Mouse (Mus musculus): Measurements from ENCODE around the gene Kbtbd7. TPM values are rescaled to one million over a fixed set of nuclear protein-coding genes. Genes with fewer than 3 reads are reported as not detected.

Gene Kbtbd7
- polyA plus RNA-seq (2015; fragmentation: Nextera tagmentation; extraction: Ambion mirVana), result 9.7 and 10.1 TPM in 2 replicates

DNA sequence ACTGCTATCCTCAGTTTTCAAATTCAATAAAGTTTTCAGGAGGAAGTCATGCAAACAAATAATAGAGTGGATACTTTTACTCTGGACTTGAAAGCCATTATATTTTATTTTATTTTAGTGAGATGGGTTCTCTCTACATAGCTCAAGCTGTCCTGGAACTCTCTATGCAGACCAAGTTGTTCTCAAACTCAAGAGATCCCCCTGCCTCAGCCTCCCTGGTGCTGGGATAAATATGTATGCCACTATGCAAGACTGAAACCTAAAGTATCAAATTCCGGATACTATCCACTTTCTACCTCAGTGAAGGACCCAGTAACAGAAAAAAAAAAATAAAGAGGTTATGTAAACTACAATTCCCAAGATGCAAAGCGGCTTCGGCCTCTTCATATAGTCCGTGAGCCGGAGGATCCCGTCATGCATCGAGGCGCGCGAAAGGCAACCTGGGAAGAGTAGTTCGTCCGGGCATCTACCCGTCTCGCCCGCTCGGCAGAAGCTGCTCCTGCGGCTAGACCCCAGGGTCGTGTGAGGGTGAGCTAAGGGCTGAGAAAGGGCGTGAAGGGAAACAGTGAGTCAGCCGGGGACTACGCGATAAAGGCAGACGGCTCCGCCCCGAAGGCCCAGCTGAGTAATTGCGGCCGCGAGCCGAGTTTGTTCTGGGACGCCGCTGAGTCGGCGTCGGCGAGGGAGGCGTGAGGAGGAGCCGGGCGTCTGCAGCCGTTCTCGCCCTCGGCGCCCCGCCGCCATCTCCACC is at the start of gene Kbtbd7:
Gene Kbtbd7, plus strand, starts transcription at position 533 of the 751 bp plus-strand sequence.
- Histone ChIP-seq H3K27ac (peak within 1 kb of the TSS; percentile 81), H3K4me1 (replicated peaks; ENCODE audit: insufficient read depth, low read length) (no peaks in the 10 kb centered on the region), H3K4me3 (replicated peaks; ENCODE audit: low read depth, low read length) (peak within 1 kb of the TSS; percentile 36), H3K36me3 (ENCODE audit: insufficient read depth, low read length) (no peaks in the 10 kb centered on the region), H3K9ac (ENCODE audit: low read depth, low read length) (peak within 1 kb of the TSS; percentile 54), H3K4me2 (ENCODE audit: low read length) (peak within 1 kb of the TSS; percentile 50), H3K9me3 (replicated peaks; ENCODE audit: low read length) (no peaks in the 10 kb centered on the region; the same call in 1 of the 2 replicates), H3K27me3 (ENCODE audit: insufficient read depth, low read length) (no peaks in the 10 kb centered on the region)
- DNase-seq (ENCODE audit: low spot score) (peak; percentile 99), ATAC-seq (replicated peaks; ENCODE audit: low FRiP score, low read depth) (peak; percentile 99)
- TF ChIP-seq CTCF (IDR thresholded peaks at IDR 0.05; ENCODE audit: low read depth), result no peak
- WGBS, result under 1% methylated on average over 41 of the region's 44 CpGs

DNA sequence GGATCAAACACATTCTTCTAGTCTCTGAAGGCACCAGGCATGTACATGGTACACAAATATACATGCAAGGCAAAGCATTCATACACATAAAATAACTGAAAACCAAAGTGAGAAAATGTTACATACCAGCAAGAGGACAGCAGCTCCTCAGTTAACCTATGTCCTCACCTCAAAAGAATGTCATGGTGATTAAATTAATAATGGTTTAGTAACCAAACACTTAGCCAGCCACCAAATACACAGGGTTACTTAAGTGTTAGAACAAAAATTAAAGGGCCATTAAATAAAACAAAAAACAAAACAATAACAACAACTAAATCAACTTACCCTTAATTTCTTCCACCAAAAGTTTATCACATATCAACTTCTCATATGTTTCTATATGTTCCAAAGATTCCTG is 49.3 kb upstream of the Kbtbd7 start:
- H3K4me2 ChIP-seq (ENCODE audit: low read length), result no peak overlapping the region
- DNase-seq (ENCODE audit: low spot score), result no peak
- no peak overlapping the region for H3K27ac ChIP-seq

DNA sequence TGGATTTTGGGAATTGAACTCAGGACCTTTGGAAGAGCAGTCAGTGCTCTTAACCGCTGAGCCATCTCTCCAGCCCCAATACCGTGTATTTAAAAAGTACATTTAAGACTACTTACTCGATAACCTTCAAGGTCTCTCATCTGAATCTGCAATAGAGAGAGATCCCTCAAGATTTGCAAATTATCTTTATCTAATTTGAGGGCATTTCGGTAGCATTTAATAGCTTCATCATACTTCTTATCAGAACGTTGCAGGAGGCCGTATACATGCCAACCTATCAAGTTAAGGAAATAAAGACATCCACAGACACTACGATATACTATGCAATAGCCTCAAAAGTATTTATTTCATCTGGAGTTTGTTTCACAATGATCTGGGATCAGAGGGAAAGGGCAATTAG is 43.2 kb upstream of the Kbtbd7 start:
- Histone ChIP-seq H3K27ac (no peak overlapping the region), H3K4me1 (replicated peaks; ENCODE audit: insufficient read depth, low read length) (no peaks in the 10 kb centered on the region), H3K27me3 (ENCODE audit: insufficient read depth, low read length) (no peaks in the 10 kb centered on the region), H3K9ac (ENCODE audit: low read depth, low read length) (no peak overlapping the region), H3K4me3 (replicated peaks; ENCODE audit: low read depth, low read length) (no peak overlapping the region), H3K9me3 (replicated peaks; ENCODE audit: low read length) (no peaks in the 10 kb centered on the region), H3K4me2 (ENCODE audit: low read length) (no peak overlapping the region), H3K36me3 (ENCODE audit: insufficient read depth, low read length) (peaks cover 17% of the 10 kb centered on the region)
- DNase-seq (ENCODE audit: low spot score) (no peak), ATAC-seq (replicated peaks; ENCODE audit: low FRiP score, low read depth) (no peak)
- WGBS, result 90% methylated on average over 7 of the region's 7 CpGs
- TF ChIP-seq CTCF (IDR thresholded peaks at IDR 0.05; ENCODE audit: low read depth), result no peak

More for the DNA sequence above, 49.3 kb upstream of the Kbtbd7 start:
- no peak for ATAC-seq (replicated peaks; ENCODE audit: low FRiP score, low read depth)
- peaks cover 21% of the 10 kb centered on the region for H3K36me3 ChIP-seq (ENCODE audit: insufficient read depth, low read length)
- no peaks in the 10 kb centered on the region for H3K4me1 ChIP-seq (replicated peaks; ENCODE audit: insufficient read depth, low read length)
- H3K9me3 ChIP-seq (replicated peaks; ENCODE audit: low read length), result no peaks in the 10 kb centered on the region
- TF ChIP-seq CTCF (IDR thresholded peaks at IDR 0.05; ENCODE audit: low read depth), result no peak
- no peak overlapping the region for H3K4me3 ChIP-seq (replicated peaks; ENCODE audit: low read depth, low read length)
- H3K27me3 ChIP-seq (ENCODE audit: insufficient read depth, low read length), result no peaks in the 10 kb centered on the region
- H3K9ac ChIP-seq (ENCODE audit: low read depth, low read length), result no peak overlapping the region

DNA sequence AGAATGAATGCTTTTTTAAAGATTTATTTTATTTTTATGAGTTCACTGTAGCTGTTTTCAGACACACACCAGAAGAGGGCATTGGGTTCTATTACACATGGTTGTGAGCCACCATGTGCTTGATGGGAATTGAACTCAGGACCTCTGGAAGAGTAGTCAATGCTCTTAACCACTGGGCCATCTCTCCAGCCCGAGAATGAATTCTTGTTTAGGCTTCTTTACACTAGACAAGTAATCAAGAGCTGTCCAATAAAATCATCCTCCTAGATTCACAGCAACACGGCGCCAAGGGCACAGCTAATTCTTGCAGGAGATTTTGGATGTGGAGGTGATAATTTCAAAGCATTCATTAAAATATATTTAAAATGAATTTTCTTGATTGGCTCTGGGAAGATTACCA is 38.0 kb upstream of the Kbtbd7 start:
- no peak overlapping the region for H3K27ac ChIP-seq
- peaks cover 6% of the 10 kb centered on the region; the same call in 1 of the 2 replicates for H3K4me1 ChIP-seq (replicated peaks; ENCODE audit: insufficient read depth, low read length)
- no peak overlapping the region for H3K4me2 ChIP-seq (ENCODE audit: low read length)
- no peak for TF ChIP-seq CTCF (IDR thresholded peaks at IDR 0.05; ENCODE audit: low read depth)
- no peaks in the 10 kb centered on the region for H3K9me3 ChIP-seq (replicated peaks; ENCODE audit: low read length)
- DNase-seq (ENCODE audit: low spot score) (no peak), ATAC-seq (replicated peaks; ENCODE audit: low FRiP score, low read depth) (no peak)
- H3K36me3 ChIP-seq (ENCODE audit: insufficient read depth, low read length), result peaks cover 7% of the 10 kb centered on the region
- no peaks in the 10 kb centered on the region for H3K27me3 ChIP-seq (ENCODE audit: insufficient read depth, low read length)
- no peak overlapping the region for H3K9ac ChIP-seq (ENCODE audit: low read depth, low read length)
- 89% methylated on average over 3 of the region's 3 CpGs for WGBS
- H3K4me3 ChIP-seq (replicated peaks; ENCODE audit: low read depth, low read length), result no peak overlapping the region

DNA sequence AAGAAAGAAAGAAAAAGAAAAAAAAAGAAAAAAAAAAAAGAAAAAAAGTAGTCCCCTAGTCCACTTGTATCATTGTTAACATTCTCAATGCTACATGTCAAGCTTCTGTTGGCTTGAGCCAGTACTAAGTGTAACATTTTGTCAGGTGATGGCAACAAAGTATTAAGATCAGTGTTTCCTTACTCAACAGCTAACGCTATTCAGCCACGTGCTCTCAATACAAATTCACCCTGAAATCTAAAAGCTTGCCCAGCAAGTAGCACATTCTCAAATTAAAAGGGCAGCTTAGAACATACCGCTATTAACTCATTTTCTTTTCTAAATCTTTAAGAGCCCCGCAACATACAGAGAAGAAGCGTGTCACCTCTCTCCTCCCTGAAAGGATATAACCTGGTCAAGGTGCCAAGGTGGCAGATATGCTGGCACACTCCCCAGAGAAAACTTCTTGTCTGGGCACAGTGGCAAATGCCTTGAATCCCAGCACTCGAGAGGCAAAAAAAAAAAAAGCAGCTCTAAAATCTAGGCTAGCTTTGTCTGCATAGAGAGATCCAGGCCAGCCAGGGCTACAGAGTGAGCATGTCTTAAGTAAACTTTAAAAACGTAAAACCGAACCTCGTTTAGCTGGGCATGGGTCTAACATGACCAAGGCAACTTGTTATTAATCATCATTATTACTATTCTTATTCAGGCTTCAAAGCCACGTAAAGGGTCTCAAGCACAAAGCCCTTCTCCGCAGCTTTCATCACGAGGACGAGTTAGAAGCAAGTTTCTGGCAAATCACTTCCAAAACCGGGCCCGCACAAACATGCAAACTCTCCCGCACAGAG is 36.7 kb upstream of the Kbtbd7 start:
- 1% methylated on average over 16 of the region's 16 CpGs for WGBS

DNA sequence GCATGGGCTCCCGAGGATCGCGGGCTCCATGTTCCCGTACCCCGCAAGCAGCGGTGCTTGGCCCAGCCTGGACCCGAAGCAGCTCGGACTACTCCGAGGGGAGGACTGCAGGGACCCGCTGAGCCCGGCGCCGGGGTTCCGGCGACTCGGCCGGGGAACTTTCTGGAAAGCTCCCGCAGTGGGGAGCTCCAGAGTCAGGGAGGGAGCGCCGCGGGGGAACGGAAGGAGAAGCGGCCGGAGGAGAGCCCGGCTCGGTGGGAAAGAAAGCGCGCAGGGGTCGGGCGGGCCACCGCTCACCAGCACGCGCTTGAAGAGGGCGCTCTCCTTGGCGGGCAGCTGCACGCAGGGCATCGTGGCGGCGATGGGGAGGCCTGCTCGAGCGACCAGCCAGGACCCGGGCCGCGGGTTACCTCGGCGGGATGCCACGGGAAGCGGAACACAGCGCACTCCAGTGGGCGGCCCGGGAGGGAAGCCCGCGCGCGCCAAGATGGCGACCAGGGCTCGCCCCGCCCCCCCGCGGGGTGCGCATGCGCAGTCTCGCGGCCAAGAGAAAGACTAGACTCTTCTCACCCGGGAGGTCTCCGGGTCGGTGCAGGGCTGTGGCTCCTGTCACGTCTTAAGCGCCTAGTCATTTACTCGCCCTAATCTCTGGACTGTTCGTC is 35.9 kb upstream of the Kbtbd7 start, which contains the start of gene Naa16:
Gene Naa16, minus strand, starts transcription at position 514 of the 662 bp plus-strand sequence.
- ATAC-seq (replicated peaks; ENCODE audit: low FRiP score, low read depth), result peak; percentile 94
- H3K36me3 ChIP-seq (ENCODE audit: insufficient read depth, low read length), result peaks cover 4% of the 10 kb centered on the region
- H3K9me3 ChIP-seq (replicated peaks; ENCODE audit: low read length), result no peaks in the 10 kb centered on the region
- H3K4me1 ChIP-seq (replicated peaks; ENCODE audit: insufficient read depth, low read length), result peaks cover 6% of the 10 kb centered on the region; the same call in 1 of the 2 replicates
- H3K4me3 ChIP-seq (replicated peaks; ENCODE audit: low read depth, low read length), result peak within 1 kb of the TSS; percentile 93
- H3K4me2 ChIP-seq (ENCODE audit: low read length), result peak within 1 kb of the TSS; percentile 90
- H3K27me3 ChIP-seq (ENCODE audit: insufficient read depth, low read length), result no peaks in the 10 kb centered on the region
- peak within 1 kb of the TSS; percentile 82 for H3K9ac ChIP-seq (ENCODE audit: low read depth, low read length)
- WGBS, result under 1% methylated on average over 57 of the region's 71 CpGs
- DNase-seq (ENCODE audit: low spot score), result peak; percentile 94
- TF ChIP-seq CTCF (IDR thresholded peaks at IDR 0.05; ENCODE audit: low read depth), result peak; percentile 63
- peak within 1 kb of the TSS; percentile 96 for H3K27ac ChIP-seq

More for the DNA sequence above, 36.7 kb upstream of the Kbtbd7 start:
- no peaks in the 10 kb centered on the region for H3K27me3 ChIP-seq (ENCODE audit: insufficient read depth, low read length)
- H3K4me2 ChIP-seq (ENCODE audit: low read length), result peak overlapping the region; percentile 90
- H3K27ac ChIP-seq, result peak overlapping the region; percentile 96
- H3K4me3 ChIP-seq (replicated peaks; ENCODE audit: low read depth, low read length), result peak overlapping the region; percentile 93
- DNase-seq (ENCODE audit: low spot score) (peak; percentile 27), ATAC-seq (replicated peaks; ENCODE audit: low FRiP score, low read depth) (no peak)
- H3K9me3 ChIP-seq (replicated peaks; ENCODE audit: low read length), result no peaks in the 10 kb centered on the region
- peaks cover 6% of the 10 kb centered on the region; the same call in 1 of the 2 replicates for H3K4me1 ChIP-seq (replicated peaks; ENCODE audit: insufficient read depth, low read length)
- H3K36me3 ChIP-seq (ENCODE audit: insufficient read depth, low read length), result peaks cover 7% of the 10 kb centered on the region
- TF ChIP-seq CTCF (IDR thresholded peaks at IDR 0.05; ENCODE audit: low read depth), result no peak
- H3K9ac ChIP-seq (ENCODE audit: low read depth, low read length), result peak overlapping the region; percentile 82
